Mouse (Mus musculus) kidney, postnatal 14 days (tissue): ENCODE results near the gene Tmem259.
A peak's percentile ranks its signal among the peaks of the same experiment; 100 is the strongest.

ENCODE experiments used
- DNase-seq: peaks from one replicate; pipeline ENCODE4 v3.0.0; 2022; ENCODE audit warnings: mixed read lengths

Gene Tmem259

GRCm38 (mm10) chr10:79933145-79933679 lies 50.9 kb downstream of the Tmem259 start:
- DNase-seq, result no peak

GRCm38 (mm10) chr10:79932736-79933135 lies 51.4 kb downstream of the Tmem259 start:
- DNase-seq, result peak; percentile 84

GRCm38 (mm10) chr10:79931797-79932196 lies 52.3 kb downstream of the Tmem259 start:
- no peak for DNase-seq

- no peak for DNase-seq
Observed at GRCm38 (mm10) chr10:79930826-79931186, 53.3 kb downstream of the Tmem259 start.

GRCm38 (mm10) chr10:79929967-79930825 lies 53.9 kb downstream of the Tmem259 start:
- DNase-seq, result no peak

GRCm38 (mm10) chr10:79928907-79929701 lies 55.0 kb downstream of the Tmem259 start:
- no peak for DNase-seq

- peak; percentile 68 for DNase-seq
Observed at GRCm38 (mm10) chr10:79928030-79928694, 56.0 kb downstream of the Tmem259 start.

GRCm38 (mm10) chr10:79927324-79928029 lies 56.7 kb downstream of the Tmem259 start:
- peak; percentile 79 for DNase-seq

GRCm38 (mm10) chr10:79926491-79927323 lies 57.4 kb downstream of the Tmem259 start, which contains the start of gene Arid3a:
TSS of gene Arid3a (plus strand) at chr10:79927043.
- peak; percentile 94 for DNase-seq

GRCm38 (mm10) chr10:79925785-79926490 lies 58.2 kb downstream of the Tmem259 start:
- no peak for DNase-seq

GRCm38 (mm10) chr10:79924998-79925784 lies 58.9 kb downstream of the Tmem259 start:
- DNase-seq, result peak; percentile 94
